Mouse (Mus musculus) forebrain, embryonic 13.5 days (tissue): ENCODE results near the gene Madcam1. TPM values are rescaled to one million over a fixed set of nuclear protein-coding genes. Genes with fewer than 3 reads are reported as not detected.

Experiments
- ATAC-seq: fragments of 200-750 bp; cut with Nextera tagmentation; 2 replicates; pipeline ENCODE4 v1.8.0; 2017
- H3K27ac ChIP-seq: fragments of 300-500 bp; sonication (generic); 2 replicates; pipeline ENCODE4 v1.5.1; 2015; ENCODE audit warnings: inconsistent platforms, mild to moderate bottlenecking, moderate library complexity
- H3K27me3 ChIP-seq: fragments of 300-500 bp; sonication (generic); 2 replicates; pipeline ENCODE4 v1.6.1; 2015; ENCODE audit warnings: mild to moderate bottlenecking, inconsistent platforms
- H3K36me3 ChIP-seq: fragments of 300-500 bp; sonication (generic); 2 replicates; pipeline ENCODE4 v1.6.1; 2015; ENCODE audit warnings: mild to moderate bottlenecking, inconsistent platforms; ENCODE audit not compliant: poor library complexity, severe bottlenecking
- H3K4me1 ChIP-seq: fragments of 300-500 bp; sonication (generic); 2 replicates; pipeline ENCODE4 v1.6.1; 2015; ENCODE audit warnings: inconsistent platforms
- H3K4me2 ChIP-seq: fragments of 300-500 bp; sonication (generic); 2 replicates; pipeline ENCODE4 v1.6.1; 2015; ENCODE audit warnings: inconsistent platforms, mild to moderate bottlenecking, moderate library complexity
- H3K4me3 ChIP-seq: fragments of 300-500 bp; sonication (generic); 2 replicates; pipeline ENCODE4 v1.5.1; 2015; ENCODE audit warnings: mild to moderate bottlenecking, inconsistent platforms
- H3K9ac ChIP-seq: fragments of 300-500 bp; sonication (generic); 2 replicates; pipeline ENCODE4 v1.6.1; 2015; ENCODE audit warnings: mild to moderate bottlenecking, inconsistent platforms
- H3K9me3 ChIP-seq: fragments of 300-500 bp; sonication (generic); replicated peaks from 2 replicates; pipeline ENCODE4 v1.6.1; 2016; ENCODE audit warnings: inconsistent platforms
- WGBS: fragments of 180-500 bp; shearing (Covaris S2); methylation state at CpG from one replicate; pipeline ENCODE4 v1.1.7; 2015; 5-methylcytosine and 5-hydroxymethylcytosine counted together
- polyA plus RNA-seq: library from polyadenylated mRNA; unstranded; fragments of >200 nt; fragmentation: Nextera tagmentation; extraction: Ambion mirVana; gene quantifications from 2 replicates; pipeline ENCODE4 v1.2.1, GENCODE M21; 2015

Gene Madcam1
- polyA plus RNA-seq, 1 experiment from 2014 or later: 0.31 TPM

- Histone ChIP-seq H3K27me3 (peaks cover 58% of the 10 kb centered on the region), H3K27ac (no peak overlapping the region), H3K9ac (no peak overlapping the region), H3K9me3 (no peaks in the 10 kb centered on the region), H3K36me3 (no peaks in the 10 kb centered on the region), H3K4me1 (peaks cover 16% of the 10 kb centered on the region), H3K4me2 (peak overlapping the region; percentile 94), H3K4me3 (peak overlapping the region; percentile 64)
- no peak for ATAC-seq
- WGBS: 2% methylated on average over 43 of the region's 43 CpGs
Measured at GRCm38 (mm10) chr10:79717640-79718357, 53.4 kb downstream of the Madcam1 start.

Other genes starting within 250 kb of the Madcam1 start
- gene Vmn2r83, start 195.8 kb upstream of the Madcam1 start, polyA plus RNA-seq: not detected in 2 replicates
- 7.0 and 7.9 TPM in 2 replicates for gene Plpp2, start 130.8 kb upstream of the Madcam1 start, polyA plus RNA-seq
- 53.9 and 60.2 TPM in 2 replicates for gene Mier2, start 109.4 kb upstream of the Madcam1 start, polyA plus RNA-seq
- not detected in 2 replicates for gene Theg, start 77.2 kb upstream of the Madcam1 start, polyA plus RNA-seq
- gene C2cd4c, start 50.5 kb upstream of the Madcam1 start, polyA plus RNA-seq: 0.08 and 0.11 TPM in 2 replicates
- 8.2 and 11.4 TPM in 2 replicates for gene Shc2, start 26.6 kb upstream of the Madcam1 start, polyA plus RNA-seq
- gene Odf3l2, start 18.8 kb upstream of the Madcam1 start, polyA plus RNA-seq: 0.13 TPM in 1 of 2 replicates, not detected in the other
- 67.8 and 73.0 TPM in 2 replicates for gene Tpgs1, start 4.8 kb downstream of the Madcam1 start, polyA plus RNA-seq
- gene Cdc34, start 17.6 kb downstream of the Madcam1 start, polyA plus RNA-seq: 101 and 109 TPM in 2 replicates
- 1.3 and 1.4 TPM in 2 replicates for gene Gzmm, start 24.5 kb downstream of the Madcam1 start, polyA plus RNA-seq
- gene Bsg, start 39.9 kb downstream of the Madcam1 start, polyA plus RNA-seq: 489 and 502 TPM in 2 replicates
- 0.06 and 0.10 TPM in 2 replicates for gene Hcn2, start 52.1 kb downstream of the Madcam1 start, polyA plus RNA-seq
- 39.1 and 43.8 TPM in 2 replicates for gene Polrmt, start 82.0 kb downstream of the Madcam1 start, polyA plus RNA-seq
- gene Fgf22, start 90.5 kb downstream of the Madcam1 start, polyA plus RNA-seq: 0.48 and 0.71 TPM in 2 replicates
- 70.9 and 74.8 TPM in 2 replicates for gene Rnf126, start 102.4 kb downstream of the Madcam1 start, polyA plus RNA-seq
- 0.40 and 0.62 TPM in 2 replicates for gene Fstl3, start 112.7 kb downstream of the Madcam1 start, polyA plus RNA-seq
- gene Prss57, start 126.4 kb downstream of the Madcam1 start, polyA plus RNA-seq: 0.09 and 0.13 TPM in 2 replicates
- 214 and 234 TPM in 2 replicates for gene Palm, start 129.0 kb downstream of the Madcam1 start, polyA plus RNA-seq
- gene Misp, start 156.4 kb downstream of the Madcam1 start, polyA plus RNA-seq: 0.71 and 1.1 TPM in 2 replicates
- gene Ptbp1, start 189.9 kb downstream of the Madcam1 start, polyA plus RNA-seq: 148 and 171 TPM in 2 replicates
- gene Prtn3, start 209.9 kb downstream of the Madcam1 start, polyA plus RNA-seq: 12.8 and 15.9 TPM in 2 replicates
- gene Plppr3, start 210.1 kb downstream of the Madcam1 start, polyA plus RNA-seq: 290 and 308 TPM in 2 replicates
- 0.24 TPM in 1 of 2 replicates, not detected in the other for gene Elane, start 221.7 kb downstream of the Madcam1 start, polyA plus RNA-seq
- not detected in 2 replicates for gene Cfd, start 226.3 kb downstream of the Madcam1 start, polyA plus RNA-seq
- gene Med16, start 244.4 kb downstream of the Madcam1 start, polyA plus RNA-seq: 49.0 and 59.0 TPM in 2 replicates
- 33.6 TPM in 1 of 2 replicates, not detected in the other for gene Gm26602, start 246.3 kb downstream of the Madcam1 start, polyA plus RNA-seq